Mouse (Mus musculus) CD8-positive naive resting alpha-beta T cell, adult 2 months (primary cell): ENCODE data around the gene Gm17657.

Source experiments
- DNase-seq, 2 experiments: peaks; one replicate each; pipeline ENCODE4 v3.0.0; 2022; ENCODE audit warnings: low read depth in 2 of 2, low spot score in 2 of 2

Gm17657 gene

DNA sequence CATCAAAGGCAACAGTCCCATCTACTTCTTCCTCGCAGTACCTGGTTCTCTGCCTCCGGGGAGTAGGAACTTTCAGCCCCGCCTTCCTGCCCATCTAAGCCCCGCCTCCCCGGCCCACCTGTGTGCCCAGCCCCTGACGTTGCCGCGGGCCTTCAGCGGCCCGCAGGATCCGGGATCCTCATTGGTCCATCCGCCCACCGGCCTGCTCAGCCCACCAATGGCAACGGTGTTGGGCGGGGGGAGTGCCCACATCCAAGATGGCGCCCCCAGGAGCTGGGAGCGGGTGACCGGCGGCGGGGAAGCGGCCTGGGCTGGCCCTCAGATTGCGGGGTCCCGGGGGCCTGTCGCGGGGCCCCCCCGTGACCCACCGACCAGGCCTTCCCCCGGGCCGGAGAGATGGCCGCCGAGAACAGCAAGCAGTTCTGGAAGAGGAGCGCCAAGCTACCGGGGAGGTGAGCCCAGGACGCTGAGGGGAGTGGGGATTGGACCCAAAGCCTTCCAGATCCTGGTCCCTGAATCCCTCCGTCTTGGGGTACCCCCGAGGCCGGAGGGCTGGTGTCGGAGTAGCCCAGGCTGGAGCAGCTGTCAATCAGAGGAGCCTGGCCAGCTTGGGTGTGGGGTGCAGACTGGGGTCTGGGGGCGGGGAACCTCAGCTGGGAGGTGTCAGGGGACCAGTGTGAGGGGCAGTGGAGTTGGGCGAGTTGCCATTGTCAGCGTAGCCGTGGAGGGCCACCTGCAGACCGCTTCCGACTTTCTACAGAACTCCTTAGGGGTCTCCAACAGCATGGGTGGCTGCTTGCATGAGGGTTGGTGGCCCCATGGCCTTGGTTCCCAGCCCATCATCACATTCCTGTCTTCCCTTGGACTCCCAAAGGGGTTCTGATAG is at the start of gene Gm17657, which contains the start of gene Tbc1d22b:
Gene Gm17657 (minus strand): TSS at position 96 of the 886 bp plus-strand sequence.
Gene Tbc1d22b (plus strand): TSS at position 243 of the 886 bp plus-strand sequence.
- peak; percentile 92 to 94 for DNase-seq

- no peak for DNase-seq
Measured at GRCm38 (mm10) chr17:29599051-29599450, 49.6 kb upstream of the Gm17657 start.

GRCm38 (mm10) chr17:29596771-29597132 is 47.3 kb upstream of the Gm17657 start:
- no peak for DNase-seq

DNA sequence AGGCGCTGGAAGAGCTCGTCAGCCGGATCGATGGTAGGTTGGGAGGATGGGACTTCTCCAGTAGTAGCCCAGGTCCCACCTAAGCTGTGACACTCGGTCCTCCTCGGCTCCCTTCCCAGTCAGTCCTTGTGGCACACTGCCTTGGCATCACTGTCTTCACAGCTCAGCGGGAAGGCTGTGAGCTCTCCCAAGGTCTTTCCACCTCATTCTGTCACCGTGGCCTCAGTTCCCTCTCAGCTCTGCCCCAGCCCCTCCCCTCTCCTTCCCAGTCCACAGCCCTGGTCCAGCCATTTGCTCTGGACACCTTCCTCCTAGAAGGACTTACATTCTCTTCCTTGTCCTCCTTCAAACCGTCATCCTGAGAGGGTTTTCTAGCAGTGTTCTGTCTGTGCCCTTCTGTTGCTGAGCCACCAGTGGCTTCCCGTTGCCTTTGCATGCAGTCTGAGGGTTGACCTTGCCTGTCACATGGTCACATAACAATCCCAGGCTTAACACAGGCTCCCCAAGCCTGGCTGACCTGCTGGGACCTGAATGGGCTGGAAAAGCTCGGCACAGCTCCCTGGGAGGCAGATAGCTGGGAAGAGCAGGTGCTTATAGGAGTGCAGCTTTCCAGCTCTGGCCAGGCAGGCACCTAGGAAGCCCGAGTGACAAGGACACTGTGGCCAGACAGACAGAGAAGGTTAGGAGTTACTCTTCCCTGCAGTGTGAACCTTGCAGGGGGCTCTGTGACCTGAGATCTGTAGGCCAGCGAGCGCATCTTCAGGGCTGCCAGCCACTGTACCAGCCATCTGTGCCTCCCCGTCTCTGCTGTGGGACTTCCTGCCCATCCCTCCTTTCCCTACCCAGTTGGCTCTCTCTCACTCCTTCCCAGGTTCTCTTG is 46.7 kb upstream of the Gm17657 start:
- DNase-seq, result no peak

DNA sequence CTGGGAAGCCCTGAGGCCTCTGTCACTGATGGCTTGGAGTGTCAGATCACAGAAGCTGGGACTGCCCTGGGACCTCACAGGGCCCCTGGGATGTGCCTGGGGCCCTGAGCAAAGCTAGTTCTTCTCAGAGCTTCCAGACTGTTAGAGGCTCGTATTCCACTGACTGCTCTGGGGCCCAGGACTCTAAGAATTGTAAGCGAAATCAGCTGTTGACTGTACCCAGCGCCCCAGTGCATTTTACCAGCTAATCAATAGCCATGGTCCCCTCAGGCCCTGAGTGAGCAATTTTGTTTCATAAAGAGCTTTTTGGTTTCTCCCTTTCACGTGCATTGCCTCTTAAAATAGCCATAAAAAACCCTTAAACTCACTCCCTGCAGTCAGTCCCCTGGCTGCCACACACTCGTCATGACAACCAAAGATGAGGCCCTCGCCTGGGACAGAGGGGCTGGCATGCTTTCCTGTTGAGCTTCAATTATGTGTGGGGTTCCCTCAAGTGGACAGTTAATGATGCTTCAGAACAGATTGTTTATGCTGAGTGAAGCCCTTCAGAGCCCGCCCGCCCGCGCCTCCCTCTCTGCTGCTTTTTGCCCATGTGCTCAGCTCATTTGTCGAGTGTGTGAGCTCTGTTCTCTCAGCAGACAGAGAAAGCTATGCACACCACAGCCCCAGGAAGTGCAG is 39.9 kb upstream of the Gm17657 start:
- no peak for DNase-seq

DNA sequence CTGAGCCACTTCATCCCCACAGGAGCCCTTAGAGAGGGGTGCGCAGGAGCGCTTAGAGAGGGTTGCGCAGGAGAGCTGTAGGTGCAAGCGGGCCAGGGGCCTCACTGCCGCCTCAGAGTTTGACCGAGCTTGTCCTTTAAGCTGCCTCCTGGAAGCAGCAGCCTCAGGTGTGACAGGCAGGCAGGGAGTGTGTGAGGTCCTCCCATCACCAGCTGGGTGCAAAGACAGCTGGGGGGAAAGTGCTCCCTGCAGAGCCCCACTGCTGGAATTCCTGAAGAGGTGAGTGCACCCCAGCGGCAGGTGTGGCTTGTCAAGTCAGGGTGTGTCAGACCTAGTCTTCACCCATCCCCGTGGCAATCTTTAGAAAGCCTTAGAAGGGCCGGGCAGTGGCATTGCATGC is 37.5 kb upstream of the Gm17657 start:
- no peak for DNase-seq

- peak in 1 of 2 experiments; percentile 24 for DNase-seq
Measured at GRCm38 (mm10) chr17:29585446-29585845, 36.0 kb upstream of the Gm17657 start.

DNA sequence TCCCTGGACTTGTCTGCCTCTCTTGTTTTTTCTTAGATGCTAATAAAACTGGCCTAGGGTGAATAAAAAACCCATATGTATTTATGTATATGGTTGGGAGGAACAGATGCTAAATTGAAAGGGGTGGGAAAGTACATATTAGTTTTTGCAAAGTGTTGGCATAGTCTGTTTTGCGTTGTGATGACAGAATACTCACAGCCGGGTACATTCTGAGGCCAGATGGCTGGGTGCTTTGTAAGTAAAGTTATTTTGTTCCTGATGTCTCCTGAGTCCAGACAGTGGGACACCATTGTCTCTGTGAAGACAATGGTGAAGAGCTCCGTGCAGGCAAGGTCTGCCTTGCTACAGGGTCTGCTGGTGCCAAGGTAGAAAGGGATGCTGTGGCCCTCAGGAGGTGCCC is 35.3 kb upstream of the Gm17657 start:
- DNase-seq, result no peak

GRCm38 (mm10) chr17:29584306-29584705 is 34.9 kb upstream of the Gm17657 start:
- peak in 1 of 2 experiments; percentile 36 for DNase-seq

- DNase-seq, result no peak
Measured at GRCm38 (mm10) chr17:29583569-29583968, 34.1 kb upstream of the Gm17657 start.

DNA sequence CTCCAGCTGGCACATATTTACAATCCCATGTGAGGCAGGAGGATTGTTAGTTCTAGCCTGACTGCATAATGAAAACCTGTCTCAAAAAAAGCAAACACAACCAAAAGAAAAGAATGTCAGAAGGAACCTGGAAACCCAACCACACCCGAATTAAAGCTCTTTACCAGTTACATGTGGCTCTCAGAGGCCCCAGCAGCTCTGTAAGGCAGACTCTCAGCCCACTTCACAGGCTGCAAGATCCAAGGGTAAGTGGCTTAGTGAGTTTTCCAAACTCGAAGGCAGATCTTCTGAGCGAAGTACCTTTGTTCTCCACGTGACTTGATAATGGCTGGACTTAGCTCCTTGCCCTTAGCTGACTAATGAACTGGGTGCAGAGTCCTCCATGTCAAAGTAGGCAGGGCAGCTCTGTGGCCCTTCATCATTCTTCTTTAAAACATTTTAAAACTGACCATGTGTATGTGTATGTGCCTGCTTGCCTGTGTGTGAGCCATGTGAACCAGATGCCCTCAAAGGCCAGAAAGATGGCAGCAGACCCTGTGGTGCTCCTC is 30.2 kb upstream of the Gm17657 start:
- no peak for DNase-seq

- no peak for DNase-seq
Measured at GRCm38 (mm10) chr17:29569831-29570230, 20.4 kb upstream of the Gm17657 start.

DNA sequence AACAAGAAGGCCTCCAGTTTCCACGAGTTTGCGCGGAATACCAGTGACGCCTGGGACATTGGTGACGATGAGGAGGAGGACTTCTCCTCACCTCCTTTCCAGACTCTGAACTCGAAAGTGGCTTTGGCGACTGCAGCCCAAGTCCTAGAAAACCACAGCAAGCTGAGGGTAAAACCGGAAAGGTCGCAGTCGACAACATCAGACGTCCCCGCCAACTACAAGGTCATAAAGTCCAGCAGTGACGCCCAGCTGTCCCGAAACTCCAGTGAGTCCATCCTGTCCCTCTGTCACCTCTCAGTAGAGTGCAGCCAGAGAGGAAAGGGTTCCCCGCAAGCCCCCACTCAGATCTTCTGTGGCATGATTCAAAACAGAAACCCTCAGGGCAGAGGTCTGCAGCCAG is 19.0 kb upstream of the Gm17657 start:
- DNase-seq, result no peak

GRCm38 (mm10) chr17:29565521-29565920 is 16.1 kb upstream of the Gm17657 start:
- DNase-seq, result no peak

DNA sequence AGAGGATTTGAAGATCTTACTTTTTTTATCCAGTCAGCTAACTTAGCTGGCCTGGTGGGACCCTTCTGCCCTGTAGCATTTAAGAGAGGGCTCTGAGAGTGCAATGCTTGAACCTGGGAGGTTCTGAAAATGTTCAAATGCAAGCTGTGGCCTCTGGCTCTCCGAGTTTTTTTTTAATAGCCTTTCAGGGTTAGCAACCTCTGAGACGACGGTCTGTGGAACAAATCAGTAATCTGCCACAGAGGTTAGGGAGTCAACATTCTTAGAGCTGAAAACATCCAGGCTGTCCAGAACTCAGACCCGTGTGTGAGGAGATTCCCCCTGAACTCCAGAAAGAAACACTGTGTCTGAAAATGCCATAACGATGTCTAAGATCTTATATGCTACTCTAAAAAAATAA is 9.0 kb upstream of the Gm17657 start:
- no peak for DNase-seq

DNA sequence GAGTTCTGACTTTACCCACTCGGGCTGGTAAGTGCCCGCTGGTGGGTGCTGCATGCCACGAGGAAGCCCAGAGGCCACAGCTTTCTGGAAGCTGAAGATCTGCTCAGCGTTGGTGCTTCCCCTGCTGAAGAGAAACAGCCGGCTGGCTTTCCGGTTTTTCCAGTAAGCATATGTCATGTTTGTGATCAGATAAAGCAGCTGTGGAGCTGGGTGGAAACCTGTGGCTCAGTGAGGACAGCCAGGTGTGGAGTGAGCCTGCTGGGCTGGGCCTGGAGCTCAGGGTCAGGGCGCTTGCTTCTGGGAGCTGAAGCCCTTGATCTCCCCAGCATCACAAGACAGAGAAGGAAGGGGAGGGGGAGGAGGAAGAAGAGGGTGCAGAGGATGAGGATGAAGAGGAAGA is 7.5 kb upstream of the Gm17657 start:
- DNase-seq, result no peak

- DNase-seq, result no peak
Measured at GRCm38 (mm10) chr17:29556456-29556855, 7.0 kb upstream of the Gm17657 start.

- DNase-seq, result no peak
Measured at GRCm38 (mm10) chr17:29554176-29554575, 4.7 kb upstream of the Gm17657 start.

GRCm38 (mm10) chr17:29552162-29552732 is 2.8 kb upstream of the Gm17657 start, which contains the start of gene Tmem217:
Gene Tmem217 (minus strand): TSS chr17:29552385.
- peak in 1 of 2 experiments; percentile 20 for DNase-seq

DNA sequence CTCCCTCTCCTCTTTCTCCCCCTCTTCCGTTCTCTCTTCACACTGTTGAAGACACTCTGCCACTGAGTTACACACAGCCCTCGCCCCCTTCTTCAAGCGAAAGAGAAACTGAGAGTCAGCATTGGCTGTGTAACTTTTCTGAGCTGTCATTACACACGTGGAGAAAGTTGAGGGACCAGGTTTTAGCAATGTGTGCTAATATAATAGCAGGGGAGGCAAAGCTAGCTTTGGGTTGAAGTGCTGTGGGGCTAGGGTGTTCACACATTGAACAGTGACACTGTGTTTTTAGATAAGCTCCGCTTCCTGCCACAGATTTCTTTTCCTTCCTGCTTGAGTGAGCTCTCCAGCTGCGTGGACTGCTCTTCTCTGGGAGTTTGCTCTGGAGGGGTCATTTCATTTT is 1.6 kb upstream of the Gm17657 start:
- peak in 1 of 2 experiments; percentile 15 for DNase-seq

- DNase-seq, result no peak
Measured at GRCm38 (mm10) chr17:29548994-29549393, 444 bp downstream of the Gm17657 start.
